Mouse (Mus musculus): Measurements from ENCODE around the gene Ppid. TPM values are rescaled to one million over a fixed set of nuclear protein-coding genes. Genes with fewer than 3 reads are reported as not detected.

Gene Ppid
- polyA plus RNA-seq (2016; fragmentation: Nextera tagmentation; extraction: Ambion mirVana), result 197 and 224 TPM in 2 replicates

DNA sequence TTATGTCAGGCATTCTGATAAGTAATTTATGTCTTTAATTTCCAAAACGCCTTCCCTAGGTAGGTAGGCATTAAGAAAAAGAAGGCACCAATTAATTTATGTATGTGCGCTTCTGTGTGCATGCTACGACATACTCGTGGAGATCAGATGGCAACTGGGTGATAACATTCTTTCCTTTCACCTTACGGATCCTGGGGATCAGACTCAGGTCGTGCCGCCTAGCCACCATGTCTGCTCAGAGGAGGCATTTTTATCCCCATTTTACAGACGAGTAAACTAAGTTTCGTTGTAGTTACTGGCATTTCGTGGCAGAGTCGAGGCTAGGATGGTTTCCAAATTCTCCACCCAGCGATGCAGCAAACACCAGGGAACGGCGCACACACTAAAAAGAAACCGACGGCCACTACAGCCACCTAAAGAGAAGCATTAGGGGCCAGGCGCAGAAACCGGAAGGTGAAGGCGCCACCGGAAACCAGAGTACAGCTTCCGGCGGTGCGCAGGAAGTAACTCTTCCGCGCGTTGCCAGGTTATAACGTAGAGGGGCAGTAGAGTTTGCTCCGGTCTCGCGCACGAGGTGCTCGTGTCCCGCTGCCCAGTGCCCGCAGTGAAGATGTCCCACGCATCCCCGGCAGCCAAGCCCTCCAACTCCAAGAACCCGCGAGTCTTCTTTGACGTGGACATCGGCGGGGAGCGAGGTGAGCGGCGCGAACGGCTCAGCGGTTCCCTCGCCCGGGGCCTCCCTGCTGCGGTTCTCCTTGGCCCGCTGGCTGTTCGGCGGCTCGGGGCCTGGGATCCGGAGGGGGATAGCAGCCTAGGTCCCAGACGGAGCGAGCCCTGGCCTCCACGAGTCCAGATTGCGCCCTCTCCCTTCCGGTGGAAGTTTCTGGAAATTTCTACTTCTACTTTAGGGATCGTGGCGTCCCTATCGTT is at the start of gene Ppid:
Ppid (plus strand) TSS at position 480 of the 930 bp plus-strand sequence.
- Histone ChIP-seq H3K36me3 (peaks cover 34% of the 10 kb centered on the region), H3K4me3 (peak within 1 kb of the TSS; percentile 94), H3K27ac (replicated peaks) (peak within 1 kb of the TSS; percentile 95), H3K9me3 (replicated peaks) (no peaks in the 10 kb centered on the region), H3K4me1 (peaks cover 24% of the 10 kb centered on the region), H3K27me3 (ENCODE audit: low read depth, poor library complexity, severe bottlenecking) (no peaks in the 10 kb centered on the region)
- DNase-seq (ENCODE audit: low spot score), result peak; percentile 85
- WGBS, result 3% methylated on average over 63 of the region's 63 CpGs

DNA sequence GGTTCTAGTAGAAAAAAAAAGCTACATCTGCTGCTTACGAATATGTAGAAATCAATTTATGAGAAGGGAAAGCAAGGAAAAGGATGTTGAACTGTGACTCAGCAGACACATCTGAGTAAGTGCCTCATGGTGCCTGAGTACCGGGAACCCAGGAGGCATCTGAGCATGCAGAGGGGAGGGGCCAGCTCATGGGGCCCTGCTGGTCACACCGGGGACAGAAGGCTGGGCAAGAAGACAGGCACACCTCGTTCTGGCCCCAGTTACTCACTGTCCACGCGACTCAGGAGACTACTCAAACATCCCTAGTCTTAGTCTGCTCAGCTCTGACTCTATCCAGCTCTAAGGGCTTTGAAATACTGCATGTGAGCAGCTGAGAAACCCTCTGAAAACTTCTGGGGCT is 48.6 kb upstream of the Ppid start:
- DNase-seq (ENCODE audit: low spot score), result no peak
- no peak overlapping the region for H3K27ac ChIP-seq (replicated peaks)
- H3K4me1 ChIP-seq, result peaks cover 3% of the 10 kb centered on the region; the same call in 1 of the 2 replicates
- H3K27me3 ChIP-seq (ENCODE audit: low read depth, poor library complexity, severe bottlenecking), result no peaks in the 10 kb centered on the region
- H3K36me3 ChIP-seq, result 0 out of 2 replicates have a peak, but pooled peaks cover 3% of the 10 kb centered on the region
- no peak overlapping the region for H3K4me3 ChIP-seq
- 39% methylated on average over 6 of the region's 6 CpGs for WGBS
- no peaks in the 10 kb centered on the region for H3K9me3 ChIP-seq (replicated peaks)

DNA sequence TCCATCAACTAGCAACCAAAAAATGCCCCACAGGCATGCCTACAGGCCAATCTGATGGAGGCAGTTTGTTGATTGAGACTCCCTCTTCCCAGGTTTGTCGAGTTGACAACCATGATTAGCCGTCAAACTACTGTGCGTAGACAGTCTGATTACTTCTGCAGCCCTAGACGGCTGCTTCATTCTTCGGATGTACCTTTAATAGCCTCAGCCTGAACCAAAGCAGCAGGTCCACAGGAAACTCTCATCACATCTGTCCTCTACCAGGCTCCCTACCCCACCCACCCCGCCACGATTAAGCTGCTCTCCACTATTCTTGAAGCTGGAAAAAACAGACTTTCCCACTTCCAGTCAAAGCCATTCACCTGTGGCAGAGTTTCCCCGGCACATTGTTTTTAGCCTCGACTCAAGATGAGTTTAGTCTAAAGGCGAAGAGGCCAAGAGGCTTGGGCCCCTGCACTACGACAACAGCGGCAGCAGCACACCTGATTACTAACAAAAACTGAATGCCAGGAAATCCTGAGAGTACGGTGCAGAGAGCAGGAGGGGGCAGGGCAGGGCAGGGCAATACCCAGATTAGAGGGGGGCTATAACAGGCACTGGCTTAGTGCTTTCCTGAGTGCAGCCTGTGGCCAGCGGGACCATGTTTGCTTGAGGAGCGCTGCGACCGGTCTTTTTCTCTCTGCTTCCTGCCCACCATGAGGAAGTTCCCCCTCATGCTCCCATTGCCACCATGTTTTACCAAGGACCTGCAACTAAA is 42.3 kb upstream of the Ppid start:
- no peak overlapping the region for H3K4me3 ChIP-seq
- no peaks in the 10 kb centered on the region for H3K27me3 ChIP-seq (ENCODE audit: low read depth, poor library complexity, severe bottlenecking)
- 0 out of 2 replicates have a peak, but pooled peaks cover 3% of the 10 kb centered on the region for H3K36me3 ChIP-seq

DNA sequence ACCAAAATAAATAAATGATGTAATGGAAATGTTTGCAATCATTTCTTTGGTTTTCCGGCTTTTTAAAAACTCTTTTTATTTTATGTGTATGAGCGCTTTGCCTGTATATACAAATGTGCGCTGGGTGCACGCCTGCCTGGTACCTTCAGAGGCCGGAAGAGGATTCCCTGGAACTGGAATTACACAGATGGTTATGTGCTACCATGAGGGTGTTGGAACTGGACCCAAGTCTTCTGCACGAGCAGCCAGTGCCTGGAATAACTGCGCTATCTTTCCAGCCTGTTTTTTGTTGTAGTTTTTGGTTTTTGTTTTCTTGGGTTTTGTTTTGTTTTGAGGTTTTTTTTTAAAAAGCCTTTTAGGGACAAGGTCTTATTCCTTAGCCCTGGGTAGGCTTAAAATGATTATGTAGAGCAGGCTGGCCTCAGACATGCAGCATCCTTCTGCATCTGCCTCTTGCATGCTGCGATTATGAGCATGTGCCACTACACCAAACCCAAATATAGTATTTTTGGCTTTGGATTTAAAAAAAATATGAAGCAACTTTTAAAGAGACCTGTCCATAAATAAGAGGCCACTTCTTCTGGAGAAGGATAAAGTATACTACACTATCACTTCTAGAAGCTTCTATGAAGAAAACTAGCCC is 41.3 kb upstream of the Ppid start:
- Histone ChIP-seq H3K27ac (replicated peaks) (no peak overlapping the region), H3K4me1 (0 out of 2 replicates have a peak, but pooled peaks cover 3% of the 10 kb centered on the region), H3K9me3 (replicated peaks) (no peaks in the 10 kb centered on the region), H3K36me3 (0 out of 2 replicates have a peak, but pooled peaks cover 3% of the 10 kb centered on the region), H3K4me3 (no peak overlapping the region), H3K27me3 (ENCODE audit: low read depth, poor library complexity, severe bottlenecking) (no peaks in the 10 kb centered on the region)
- 96% methylated on average over 8 of the region's 8 CpGs for whole genome bisulfite sequencing
- DNase-seq (ENCODE audit: low spot score), result no peak

More for the DNA sequence above, 42.3 kb upstream of the Ppid start:
- WGBS, result 88% methylated on average over 17 of the region's 17 CpGs
- Histone ChIP-seq H3K27ac (replicated peaks) (no peak overlapping the region), H3K9me3 (replicated peaks) (no peaks in the 10 kb centered on the region), H3K4me1 (0 out of 2 replicates have a peak, but pooled peaks cover 3% of the 10 kb centered on the region)
- no peak for DNase-seq (ENCODE audit: low spot score)

DNA sequence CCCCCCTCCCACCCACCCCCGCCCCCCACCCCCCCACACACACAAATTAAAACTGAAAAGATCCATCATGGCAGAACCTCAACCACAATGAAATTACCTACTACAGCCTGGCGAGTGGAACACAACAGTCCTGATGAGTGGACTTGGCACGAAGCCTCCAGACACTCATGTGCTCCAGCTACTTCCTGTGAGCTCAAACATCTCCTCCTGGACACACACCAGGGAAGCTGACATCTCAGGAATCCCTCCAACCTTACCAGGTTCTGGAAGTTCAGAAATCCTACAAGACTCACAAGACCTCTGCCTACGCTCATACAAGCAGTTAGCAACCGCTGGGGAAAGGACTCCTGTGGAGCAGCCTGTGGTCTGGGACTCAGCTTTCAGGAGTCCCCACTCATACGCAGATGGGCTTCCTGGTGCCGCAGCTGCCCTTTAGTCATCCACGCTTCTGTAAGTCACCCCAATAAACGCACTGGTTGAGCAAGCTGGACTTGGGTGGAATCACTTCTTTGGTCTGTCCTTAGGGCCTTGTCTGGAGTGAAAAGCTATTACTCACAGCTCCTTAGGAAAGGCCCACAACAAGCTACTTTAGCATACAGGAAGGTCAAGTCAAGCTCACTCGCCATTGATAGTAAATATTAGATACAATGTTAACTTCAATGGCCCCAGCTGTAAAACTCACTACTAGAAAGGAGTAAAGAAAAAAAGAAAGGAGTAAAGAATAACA is 39.2 kb upstream of the Ppid start:
- WGBS, result 87% methylated on average over 10 of the region's 10 CpGs
- Histone ChIP-seq H3K9me3 (replicated peaks) (no peaks in the 10 kb centered on the region), H3K4me1 (0 out of 2 replicates have a peak, but pooled peaks cover 3% of the 10 kb centered on the region), H3K27me3 (ENCODE audit: low read depth, poor library complexity, severe bottlenecking) (no peaks in the 10 kb centered on the region), H3K4me3 (no peak overlapping the region), H3K27ac (replicated peaks) (no peak overlapping the region), H3K36me3 (no peaks in the 10 kb centered on the region)
- DNase-seq (ENCODE audit: low spot score), result no peak

DNA sequence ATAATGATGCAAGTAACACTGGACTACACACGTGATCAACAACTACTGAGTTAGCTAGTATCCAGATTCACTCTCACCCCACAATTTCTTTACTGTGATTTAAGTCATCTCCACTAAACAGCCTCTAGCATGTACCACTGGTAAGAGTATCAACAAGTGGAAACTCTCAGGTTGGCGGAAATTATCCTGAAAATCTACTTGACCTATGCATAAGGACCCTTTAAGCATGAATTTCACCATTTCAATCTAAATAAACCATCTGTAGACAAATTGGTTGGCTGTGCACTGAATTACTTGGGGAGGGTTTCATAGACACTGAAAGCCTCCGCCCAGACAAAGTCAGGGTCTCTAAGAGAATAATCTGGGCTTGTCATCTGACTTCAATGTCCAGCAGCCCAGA is 37.4 kb upstream of the Ppid start:
- Histone ChIP-seq H3K36me3 (no peaks in the 10 kb centered on the region), H3K4me3 (no peak overlapping the region), H3K9me3 (replicated peaks) (no peaks in the 10 kb centered on the region), H3K27me3 (ENCODE audit: low read depth, poor library complexity, severe bottlenecking) (no peaks in the 10 kb centered on the region), H3K4me1 (0 out of 2 replicates have a peak, but pooled peaks cover 3% of the 10 kb centered on the region), H3K27ac (replicated peaks) (no peak overlapping the region)
- 94% methylated on average over 3 of the region's 3 CpGs for WGBS
- no peak for DNase-seq (ENCODE audit: low spot score)

DNA sequence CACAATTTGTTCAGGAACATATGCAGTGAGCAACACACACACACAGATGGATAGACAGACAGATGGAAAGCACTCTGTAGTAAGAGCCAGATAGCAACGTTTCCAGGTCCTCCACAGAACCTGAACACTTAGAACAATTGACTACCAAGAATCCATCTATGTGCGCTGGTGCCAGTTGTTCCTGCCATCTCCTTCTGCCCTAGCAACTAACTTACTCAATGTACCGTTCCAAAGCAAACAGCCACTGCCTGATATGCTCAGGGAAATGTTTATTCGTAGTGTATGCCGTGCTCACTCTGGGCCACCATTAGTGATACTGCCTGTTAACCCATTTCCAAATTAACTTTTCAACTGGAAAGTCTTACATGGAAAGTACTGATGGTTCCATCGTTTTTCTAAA is 36.1 kb upstream of the Ppid start:
- Histone ChIP-seq H3K36me3 (no peaks in the 10 kb centered on the region), H3K9me3 (replicated peaks) (no peaks in the 10 kb centered on the region), H3K4me1 (0 out of 2 replicates have a peak, but pooled peaks cover 3% of the 10 kb centered on the region), H3K27ac (replicated peaks) (no peak overlapping the region), H3K27me3 (ENCODE audit: low read depth, poor library complexity, severe bottlenecking) (no peaks in the 10 kb centered on the region), H3K4me3 (no peak overlapping the region)
- WGBS, result 92% methylated on average over 6 of the region's 6 CpGs
- DNase-seq (ENCODE audit: low spot score), result no peak

DNA sequence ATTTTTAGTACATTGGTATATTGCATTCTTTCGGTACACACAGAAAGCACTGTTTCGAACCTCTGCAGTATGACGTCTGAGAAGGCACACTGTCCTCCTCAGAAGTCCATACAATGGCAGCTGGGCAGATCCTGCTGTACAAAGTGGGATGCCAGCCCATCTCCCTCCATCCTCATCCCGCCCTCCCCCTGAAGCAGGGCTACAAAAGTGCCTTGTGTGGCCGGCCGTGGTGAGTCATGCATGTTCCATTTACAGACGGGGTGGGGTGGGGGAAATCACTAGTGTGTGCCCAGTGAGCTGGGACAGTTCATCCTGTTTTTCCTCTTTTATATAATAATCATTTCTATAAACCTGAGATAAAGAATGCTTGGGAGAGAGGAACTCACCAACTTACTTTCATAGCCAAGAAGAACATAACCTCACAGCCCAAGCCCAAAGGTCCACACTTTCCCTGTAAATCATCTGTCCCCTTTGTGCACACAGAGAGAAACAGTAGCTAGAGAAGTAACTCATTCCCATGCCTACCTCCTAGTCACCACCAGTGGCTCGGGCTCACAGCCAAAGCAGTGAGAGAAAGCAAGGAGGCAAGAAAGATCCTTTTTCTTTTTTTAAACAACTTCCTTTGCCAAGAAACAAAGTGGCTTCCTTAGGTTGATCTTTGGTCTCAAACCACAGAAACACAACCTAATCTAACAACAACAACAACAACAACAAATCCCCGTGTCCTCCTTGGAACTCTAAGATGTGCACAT is 31.9 kb upstream of the Ppid start:
- 87% methylated on average over 9 of the region's 9 CpGs for WGBS
- no peaks in the 10 kb centered on the region for H3K27me3 ChIP-seq (ENCODE audit: low read depth, poor library complexity, severe bottlenecking)
- DNase-seq (ENCODE audit: low spot score), result no peak

DNA sequence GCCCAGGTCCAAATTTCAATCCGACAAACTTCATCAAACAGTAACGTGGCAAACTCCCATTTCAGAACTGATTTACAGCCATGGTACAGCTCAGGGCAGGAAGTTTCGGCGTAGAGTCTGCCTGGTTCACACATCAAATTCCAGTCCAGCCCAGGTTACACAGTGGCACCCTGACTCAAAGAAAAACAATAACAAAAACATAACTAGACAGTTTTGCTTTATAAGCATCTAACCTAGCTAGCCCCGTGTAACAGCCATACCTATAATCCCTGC is 31.4 kb upstream of the Ppid start:
- 95% methylated on average over 5 of the region's 5 CpGs for WGBS
- no peak overlapping the region for H3K4me3 ChIP-seq
- no peaks in the 10 kb centered on the region for H3K36me3 ChIP-seq
- no peaks in the 10 kb centered on the region for H3K27me3 ChIP-seq (ENCODE audit: low read depth, poor library complexity, severe bottlenecking)
- no peak overlapping the region for H3K27ac ChIP-seq (replicated peaks)
- H3K9me3 ChIP-seq (replicated peaks), result no peaks in the 10 kb centered on the region
- no peak for DNase-seq (ENCODE audit: low spot score)
- H3K4me1 ChIP-seq, result no peaks in the 10 kb centered on the region

More for the DNA sequence above, 31.9 kb upstream of the Ppid start:
- Histone ChIP-seq H3K9me3 (replicated peaks) (no peaks in the 10 kb centered on the region), H3K27ac (replicated peaks) (no peak overlapping the region), H3K36me3 (no peaks in the 10 kb centered on the region), H3K4me1 (no peaks in the 10 kb centered on the region), H3K4me3 (no peak overlapping the region)

DNA sequence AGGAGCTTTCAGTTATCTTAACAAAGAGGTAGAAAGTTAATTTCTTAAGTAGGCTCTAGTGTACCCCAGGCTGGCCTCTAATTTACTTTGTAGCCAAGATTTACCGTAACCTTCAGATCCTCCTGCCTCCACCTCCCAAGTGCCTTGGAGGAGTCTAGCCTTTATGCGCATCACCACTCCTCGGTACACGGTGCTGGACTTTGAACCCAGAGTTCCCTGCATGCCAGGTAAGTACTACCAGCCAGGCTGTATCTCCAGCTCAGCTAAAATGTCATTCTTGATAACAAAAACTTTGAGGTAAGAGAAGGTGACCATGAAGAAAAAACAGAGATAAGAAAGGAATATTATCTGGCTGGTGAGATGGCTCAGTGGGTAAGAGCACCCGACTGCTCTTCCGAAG is 30.6 kb upstream of the Ppid start:
- 99% methylated on average over 6 of the region's 6 CpGs for WGBS

DNA sequence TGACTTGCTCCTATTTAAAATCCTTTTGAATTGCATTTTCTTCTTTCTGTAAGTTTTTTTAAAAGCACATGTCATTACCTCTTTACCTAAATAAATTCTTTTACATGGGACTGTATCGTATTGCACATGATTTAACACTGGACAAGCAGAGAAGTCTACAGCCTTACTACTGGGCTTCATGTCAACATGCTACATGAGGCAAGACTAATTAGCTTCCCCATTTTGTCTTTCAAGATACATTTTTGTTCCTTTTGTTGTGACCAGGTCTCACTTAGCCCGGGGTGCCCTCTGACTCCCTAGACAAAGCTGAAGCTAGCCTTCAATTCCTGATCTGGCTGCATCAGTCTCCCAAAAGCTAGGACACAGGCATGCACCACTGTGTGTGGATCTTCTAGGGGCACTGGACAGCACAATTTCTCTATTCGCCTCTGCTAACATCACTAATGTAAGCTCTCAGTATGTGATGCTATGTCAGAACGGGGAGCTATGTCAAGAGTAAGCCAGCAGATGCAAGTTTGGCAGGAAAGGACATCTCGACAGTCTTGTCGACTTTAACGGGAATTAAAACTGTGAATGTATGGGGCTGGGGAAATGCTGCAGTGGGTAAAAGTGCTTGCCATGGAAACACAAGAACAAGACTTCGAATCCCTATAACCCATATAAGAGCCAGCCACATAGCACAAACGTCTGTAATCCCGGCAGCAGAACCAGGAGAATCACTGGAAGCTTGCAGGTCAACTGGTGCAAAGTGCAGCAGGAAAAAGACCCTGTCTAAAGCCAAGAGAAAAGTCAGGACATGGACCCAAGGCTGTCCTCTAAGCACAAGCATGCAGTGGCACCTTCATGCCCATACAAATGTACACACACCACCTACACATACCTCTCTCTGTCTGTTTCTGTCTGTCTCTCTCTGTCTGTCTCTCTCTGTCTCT is 29.1 kb upstream of the Ppid start:
- no peaks in the 10 kb centered on the region for H3K9me3 ChIP-seq (replicated peaks)
- H3K27me3 ChIP-seq (ENCODE audit: low read depth, poor library complexity, severe bottlenecking), result no peaks in the 10 kb centered on the region
- no peak for DNase-seq (ENCODE audit: low spot score)
- no peak overlapping the region for H3K4me3 ChIP-seq
- no peaks in the 10 kb centered on the region for H3K36me3 ChIP-seq
- 88% methylated on average over 10 of the region's 10 CpGs for WGBS
- H3K4me1 ChIP-seq, result peaks cover 8% of the 10 kb centered on the region
- no peak overlapping the region for H3K27ac ChIP-seq (replicated peaks)

More for the DNA sequence above, 30.6 kb upstream of the Ppid start:
- H3K4me1 ChIP-seq, result no peaks in the 10 kb centered on the region; the same call in 1 of the 2 replicates
- H3K27ac ChIP-seq (replicated peaks), result no peak overlapping the region
- no peak overlapping the region for H3K4me3 ChIP-seq
- no peak for DNase-seq (ENCODE audit: low spot score)
- H3K27me3 ChIP-seq (ENCODE audit: low read depth, poor library complexity, severe bottlenecking), result no peaks in the 10 kb centered on the region
- no peaks in the 10 kb centered on the region for H3K9me3 ChIP-seq (replicated peaks)
- no peaks in the 10 kb centered on the region for H3K36me3 ChIP-seq
